Mouse (Mus musculus) testis, adult 2 months (tissue): ENCODE results near the gene C1qtnf5.

Experiments
- CTCF ChIP-seq: fragments of 200-500 bp; IDR thresholded peaks from 2 replicates; pipeline ENCODE4 v1.5.1; 2012; ENCODE audit warnings: low read depth, mild to moderate bottlenecking, inconsistent platforms, low read length, moderate library complexity; ENCODE audit not compliant: control insufficient read depth, insufficient read depth, insufficient replicate concordance
- POLR2A ChIP-seq: fragments of 200-500 bp; IDR thresholded peaks from 2 replicates; pipeline ENCODE4 v1.6.1; 2012; ENCODE audit warnings: low read depth, mild to moderate bottlenecking, inconsistent platforms, low read length, moderate library complexity; ENCODE audit not compliant: control insufficient read depth

DNA sequence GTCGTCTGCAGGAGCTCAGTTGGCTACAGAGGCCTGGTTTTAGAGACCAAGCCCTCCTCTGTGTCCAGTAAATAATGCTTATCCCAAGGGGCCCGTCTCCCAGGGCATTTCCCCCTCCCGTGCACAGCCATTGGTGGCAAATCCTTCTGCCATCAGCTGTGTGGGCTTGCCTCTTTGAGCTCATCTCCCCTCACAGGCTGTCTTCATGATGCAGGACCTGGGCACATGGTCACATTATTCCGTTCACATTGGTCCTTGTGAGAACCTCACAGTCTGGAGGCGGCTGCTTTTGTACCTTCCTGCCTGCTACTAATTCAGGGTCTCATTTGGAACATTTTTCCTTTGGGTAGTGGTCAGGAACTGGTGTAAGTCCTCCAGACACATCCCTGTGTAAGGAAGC, 34.9 kb downstream of the C1qtnf5 start:
- TF ChIP-seq CTCF (no peak), POLR2A (no peak)
